Mouse (Mus musculus): ENCODE results near the gene Zfp827. TPM values are rescaled to one million over a fixed set of nuclear protein-coding genes. Genes with fewer than 3 reads are reported as not detected.

Gene Zfp827
- polyA plus RNA-seq, 1 experiment, result 9.6 TPM

GRCm38 (mm10) chr8:79060013-79060609 is 31.9 kb downstream of the Zfp827 start:
- H3K36me3 ChIP-seq (ENCODE audit: control insufficient read depth, insufficient read depth, low read length), result no peaks in the 10 kb centered on the region
- no peak overlapping the region for H3K4me3 ChIP-seq (ENCODE audit: insufficient read depth, low read depth, low read length)
- WGBS, result 80% methylated on average over 19 of the region's 19 CpGs
- H3K27ac ChIP-seq (ENCODE audit: insufficient read depth, low read depth, low read length), result no peak overlapping the region
- H3K4me1 ChIP-seq (ENCODE audit: control insufficient read depth, insufficient read depth, low read length), result no peaks in the 10 kb centered on the region
- H3K27me3 ChIP-seq (replicated peaks; ENCODE audit: control insufficient read depth, insufficient read depth, low read length), result no peaks in the 10 kb centered on the region
- DNase-seq, result no peak
- no peak for TF ChIP-seq CTCF (conservative IDR thresholded peaks at IDR 0.05; ENCODE audit: insufficient read depth, insufficient read length, low read depth, low read length)
- no peak for TF ChIP-seq POLR2A (IDR thresholded peaks at IDR 0.05; ENCODE audit: low read depth, low read length)

DNA sequence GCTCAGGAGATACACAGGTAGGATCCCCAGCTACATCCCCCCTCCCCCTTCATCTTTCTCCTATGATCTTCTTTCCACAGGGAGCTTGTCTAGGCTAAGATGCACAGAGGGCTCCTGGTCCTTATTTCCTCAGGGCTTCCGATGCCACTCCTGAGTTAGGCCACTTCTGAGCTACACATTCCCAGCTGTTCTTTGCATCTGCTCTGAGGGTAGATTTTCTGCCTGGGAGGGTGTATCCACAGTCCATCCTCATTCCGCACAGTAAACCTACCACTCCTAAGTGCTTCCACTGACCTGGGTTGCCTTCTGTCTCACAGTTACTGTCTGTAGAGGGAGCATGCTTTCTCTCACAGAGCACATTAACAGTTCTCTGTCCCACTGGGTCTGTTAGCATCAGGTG is 37.7 kb downstream of the Zfp827 start:
- DNase-seq, result no peak
- no peak overlapping the region for H3K27ac ChIP-seq (ENCODE audit: insufficient read depth, low read depth, low read length)
- no peaks in the 10 kb centered on the region for H3K4me1 ChIP-seq (ENCODE audit: control insufficient read depth, insufficient read depth, low read length)
- TF ChIP-seq POLR2A (IDR thresholded peaks at IDR 0.05; ENCODE audit: low read depth, low read length) (no peak), CTCF (conservative IDR thresholded peaks at IDR 0.05; ENCODE audit: insufficient read depth, insufficient read length, low read depth, low read length) (no peak)
- 100% methylated on average over 2 of the region's 2 CpGs for WGBS
- no peak overlapping the region for H3K4me3 ChIP-seq (ENCODE audit: insufficient read depth, low read depth, low read length)
- H3K27me3 ChIP-seq (replicated peaks; ENCODE audit: control insufficient read depth, insufficient read depth, low read length), result no peaks in the 10 kb centered on the region
- no peaks in the 10 kb centered on the region for H3K36me3 ChIP-seq (ENCODE audit: control insufficient read depth, insufficient read depth, low read length)

- WGBS, result 75% methylated on average over 3 of the region's 3 CpGs
- Histone ChIP-seq H3K27me3 (replicated peaks; ENCODE audit: control insufficient read depth, insufficient read depth, low read length) (no peaks in the 10 kb centered on the region), H3K36me3 (ENCODE audit: control insufficient read depth, insufficient read depth, low read length) (no peaks in the 10 kb centered on the region)
Measured at GRCm38 (mm10) chr8:79067812-79068630, 39.8 kb downstream of the Zfp827 start.

DNA sequence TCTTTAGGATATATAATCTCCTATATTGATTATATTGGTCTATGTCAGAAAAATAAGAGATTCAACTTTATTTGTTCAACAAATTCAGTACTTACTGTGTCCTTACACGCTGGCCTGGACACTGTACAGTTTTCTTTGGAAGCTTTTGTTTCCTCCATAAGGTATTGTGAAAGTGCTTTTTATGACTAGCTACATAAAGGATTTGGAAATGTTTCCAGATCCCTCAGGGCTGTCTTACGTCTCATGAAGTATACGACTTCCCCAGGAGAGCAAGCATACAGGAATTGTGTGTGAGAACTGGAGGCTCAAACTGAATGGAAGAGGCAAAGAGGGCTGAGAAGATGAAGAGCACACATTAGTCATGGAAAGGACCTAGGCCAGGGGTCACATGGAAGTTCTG is 45.1 kb downstream of the Zfp827 start:
- H3K27ac ChIP-seq (ENCODE audit: insufficient read depth, low read depth, low read length), result no peak overlapping the region
- no peaks in the 10 kb centered on the region for H3K27me3 ChIP-seq (replicated peaks; ENCODE audit: control insufficient read depth, insufficient read depth, low read length)
- 91% methylated on average over 3 of the region's 3 CpGs for WGBS
- no peak for DNase-seq
- H3K4me3 ChIP-seq (ENCODE audit: insufficient read depth, low read depth, low read length), result no peak overlapping the region
- TF ChIP-seq POLR2A (IDR thresholded peaks at IDR 0.05; ENCODE audit: low read depth, low read length) (no peak), CTCF (conservative IDR thresholded peaks at IDR 0.05; ENCODE audit: insufficient read depth, insufficient read length, low read depth, low read length) (no peak)
- H3K4me1 ChIP-seq (ENCODE audit: control insufficient read depth, insufficient read depth, low read length), result no peaks in the 10 kb centered on the region
- no peaks in the 10 kb centered on the region for H3K36me3 ChIP-seq (ENCODE audit: control insufficient read depth, insufficient read depth, low read length)

More at GRCm38 (mm10) chr8:79067812-79068630, 39.8 kb downstream of the Zfp827 start:
- DNase-seq, result no peak
- Histone ChIP-seq H3K4me3 (ENCODE audit: insufficient read depth, low read depth, low read length) (no peak overlapping the region), H3K27ac (ENCODE audit: insufficient read depth, low read depth, low read length) (no peak overlapping the region), H3K4me1 (ENCODE audit: control insufficient read depth, insufficient read depth, low read length) (no peaks in the 10 kb centered on the region)
- TF ChIP-seq POLR2A (IDR thresholded peaks at IDR 0.05; ENCODE audit: low read depth, low read length), result no peak
- TF ChIP-seq CTCF (conservative IDR thresholded peaks at IDR 0.05; ENCODE audit: insufficient read depth, insufficient read length, low read depth, low read length), result no peak

GRCm38 (mm10) chr8:79074986-79075385 is 46.7 kb downstream of the Zfp827 start:
- H3K27me3 ChIP-seq (replicated peaks; ENCODE audit: control insufficient read depth, insufficient read depth, low read length), result no peaks in the 10 kb centered on the region
- no peak for DNase-seq
- 70% methylated on average over 9 of the region's 9 CpGs for WGBS
- no peak overlapping the region for H3K27ac ChIP-seq (ENCODE audit: insufficient read depth, low read depth, low read length)
- no peaks in the 10 kb centered on the region; the same call in 1 of the 2 replicates for H3K4me1 ChIP-seq (ENCODE audit: control insufficient read depth, insufficient read depth, low read length)
- no peak for TF ChIP-seq CTCF (conservative IDR thresholded peaks at IDR 0.05; ENCODE audit: insufficient read depth, insufficient read length, low read depth, low read length)
- no peak for TF ChIP-seq POLR2A (IDR thresholded peaks at IDR 0.05; ENCODE audit: low read depth, low read length)
- no peak overlapping the region for H3K4me3 ChIP-seq (ENCODE audit: insufficient read depth, low read depth, low read length)
- H3K36me3 ChIP-seq (ENCODE audit: control insufficient read depth, insufficient read depth, low read length), result no peaks in the 10 kb centered on the region

GRCm38 (mm10) chr8:79077256-79077655 is 49.0 kb downstream of the Zfp827 start:
- Histone ChIP-seq H3K4me1 (ENCODE audit: control insufficient read depth, insufficient read depth, low read length) (peaks cover 7% of the 10 kb centered on the region), H3K4me3 (ENCODE audit: insufficient read depth, low read depth, low read length) (no peak overlapping the region), H3K27me3 (replicated peaks; ENCODE audit: control insufficient read depth, insufficient read depth, low read length) (no peaks in the 10 kb centered on the region), H3K36me3 (ENCODE audit: control insufficient read depth, insufficient read depth, low read length) (no peaks in the 10 kb centered on the region), H3K27ac (ENCODE audit: insufficient read depth, low read depth, low read length) (no peak overlapping the region)
- WGBS, result 92% methylated on average over 5 of the region's 5 CpGs
- no peak for DNase-seq
- TF ChIP-seq CTCF (conservative IDR thresholded peaks at IDR 0.05; ENCODE audit: insufficient read depth, insufficient read length, low read depth, low read length) (no peak), POLR2A (IDR thresholded peaks at IDR 0.05; ENCODE audit: low read depth, low read length) (no peak)

DNA sequence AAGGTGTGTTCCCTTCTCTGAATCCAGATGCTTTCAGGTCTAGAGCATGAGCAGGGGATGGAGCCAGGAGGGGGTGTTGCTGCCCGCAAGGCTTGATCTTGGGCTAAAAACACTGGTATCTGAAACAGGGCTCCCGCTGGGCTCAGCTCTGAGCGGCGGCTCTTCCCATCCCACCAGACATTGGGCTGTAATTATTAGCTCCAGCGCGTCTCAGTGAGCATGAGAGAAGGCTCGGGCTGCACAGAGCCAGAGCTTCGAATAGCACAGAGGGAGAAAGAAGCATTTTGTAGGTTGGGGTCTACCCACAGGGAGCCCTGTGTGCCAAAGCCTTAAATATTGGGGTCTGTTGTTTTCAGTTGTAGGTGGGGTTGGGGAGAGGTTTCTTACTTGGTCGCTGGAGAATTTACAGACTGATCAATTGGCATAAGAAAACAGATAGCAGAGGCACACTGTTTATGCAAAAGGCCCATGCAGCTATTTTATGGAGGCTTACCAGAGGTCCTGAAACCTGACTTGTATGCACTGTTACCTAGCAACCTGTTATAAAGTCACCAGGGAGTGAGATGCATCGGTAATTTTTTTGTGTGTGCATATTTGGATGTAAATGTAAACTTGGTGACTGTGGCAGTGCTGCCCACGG is 50.4 kb downstream of the Zfp827 start:
- Histone ChIP-seq H3K4me1 (ENCODE audit: control insufficient read depth, insufficient read depth, low read length) (peaks cover 18% of the 10 kb centered on the region), H3K27ac (ENCODE audit: insufficient read depth, low read depth, low read length) (no peak overlapping the region), H3K4me3 (ENCODE audit: insufficient read depth, low read depth, low read length) (no peak overlapping the region), H3K36me3 (ENCODE audit: control insufficient read depth, insufficient read depth, low read length) (no peaks in the 10 kb centered on the region), H3K27me3 (replicated peaks; ENCODE audit: control insufficient read depth, insufficient read depth, low read length) (no peaks in the 10 kb centered on the region)
- 55% methylated on average over 11 of the region's 11 CpGs for WGBS
- TF ChIP-seq POLR2A (IDR thresholded peaks at IDR 0.05; ENCODE audit: low read depth, low read length) (no peak), CTCF (conservative IDR thresholded peaks at IDR 0.05; ENCODE audit: insufficient read depth, insufficient read length, low read depth, low read length) (no peak)
- no peak for DNase-seq
